Mouse (Mus musculus) adrenal gland, postnatal 14 days (tissue): ENCODE results near the gene Tmem213. TPM values are rescaled to one million over a fixed set of nuclear protein-coding genes. Genes with fewer than 3 reads are reported as not detected.

Experiments used
- DNase-seq: peaks from one replicate; pipeline ENCODE4 v3.0.0; 2021; ENCODE audit warnings: mixed read lengths
- total RNA-seq: library from RNA; stranded (reverse); gene quantifications from 2 replicates; pipeline ENCODE4 v1.2.3, GENCODE M21; 2021

Gene Tmem213
- total RNA-seq, 1 experiment from 2014 or later, result not detected

- DNase-seq, result no peak
These were observed 47.1 kb downstream of the Tmem213 start for GRCm38 (mm10) chr6:38156204-38156603.

- no peak for DNase-seq
These were observed 48.9 kb downstream of the Tmem213 start for GRCm38 (mm10) chr6:38157925-38158324.

- DNase-seq, result no peak
These were observed 50.5 kb downstream of the Tmem213 start for GRCm38 (mm10) chr6:38159576-38159975.

- DNase-seq, result peak; percentile 88
These were observed 51.0 kb downstream of the Tmem213 start for GRCm38 (mm10) chr6:38160102-38160501.

- no peak for DNase-seq
These were observed 51.5 kb downstream of the Tmem213 start for GRCm38 (mm10) chr6:38160556-38160955.

- DNase-seq, result no peak
These were observed 53.9 kb downstream of the Tmem213 start for GRCm38 (mm10) chr6:38162825-38163504.

- DNase-seq, result no peak
These were observed 55.6 kb downstream of the Tmem213 start for GRCm38 (mm10) chr6:38164705-38165104.

- DNase-seq, result no peak
These were observed 56.3 kb downstream of the Tmem213 start for GRCm38 (mm10) chr6:38165385-38165784.

Other genes starting within 250 kb of the Tmem213 start
- 42.4 and 43.9 TPM in 2 replicates for gene Trim24, start 238.4 kb upstream of the Tmem213 start, total RNA-seq
- 4.4 and 5.3 TPM in 2 replicates for gene Svopl, start 62.3 kb upstream of the Tmem213 start, total RNA-seq
- 4.1 TPM in 2 replicates for gene Atp6v0a4, start 15.3 kb downstream of the Tmem213 start, total RNA-seq
- gene D630045J12Rik, start 144.8 kb downstream of the Tmem213 start, total RNA-seq, result 4.0 and 4.1 TPM in 2 replicates
- 4.3 and 5.0 TPM in 2 replicates for gene Zc3hav1l, start 190.0 kb downstream of the Tmem213 start, total RNA-seq
- 45.0 and 49.5 TPM in 2 replicates for gene Zc3hav1, start 245.3 kb downstream of the Tmem213 start, total RNA-seq